Mouse (Mus musculus): ENCODE measurements at regions not wholly inside any gene's neighbourhood (a gene's known extent, or its start where the extent isn't known, plus 50 kb on each side); places are given as distances from the start of the nearest gene placed in this dataset.

DNA sequence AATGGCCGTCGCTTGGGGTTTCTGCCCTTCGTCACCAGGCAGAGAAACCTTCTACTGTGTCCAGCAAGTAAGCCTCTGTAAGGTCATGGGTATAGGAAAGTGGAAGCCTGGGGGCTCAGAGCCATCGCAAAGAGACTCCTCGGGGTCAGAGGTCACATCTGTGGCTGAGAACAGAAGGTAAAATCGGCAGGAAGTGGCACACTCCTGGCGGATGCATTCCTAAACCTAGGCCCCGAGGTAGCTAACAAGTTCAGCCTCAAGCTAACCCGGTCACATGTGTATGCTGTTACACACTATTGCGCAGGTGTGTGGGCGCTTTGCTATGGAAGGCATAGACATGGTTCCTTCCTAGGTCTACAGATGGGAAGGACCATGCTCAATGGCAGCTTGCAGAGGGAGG is 134.0 kb downstream of the Fam43a start:
- WGBS (ENCODE audit: insufficient replicate concordance): 53% methylated on average over 11 of the region's 11 CpGs
- Histone ChIP-seq H3K36me3 (ENCODE audit: control insufficient read depth, insufficient read depth, low read length) (no peaks in the 10 kb centered on the region), H3K4me3 (ENCODE audit: low read depth, low read length) (no peak overlapping the region), H3K4me2 (no peak overlapping the region), H3K27ac (ENCODE audit: low read depth, low read length) (no peak overlapping the region), H3K9ac (ENCODE audit: low read depth, low read length) (no peak overlapping the region), H3K4me1 (ENCODE audit: control insufficient read depth, insufficient read depth, low read length) (peaks cover 29% of the 10 kb centered on the region), H3K9me3 (replicated peaks; ENCODE audit: control insufficient read depth, low read length) (no peaks in the 10 kb centered on the region), H3K27me3 (ENCODE audit: control insufficient read depth, insufficient read depth, low read length) (no peaks in the 10 kb centered on the region)
- ATAC-seq (replicated peaks; ENCODE audit: insufficient number of reproducible peaks, low FRiP score, low TSS enrichment): no peak

DNA sequence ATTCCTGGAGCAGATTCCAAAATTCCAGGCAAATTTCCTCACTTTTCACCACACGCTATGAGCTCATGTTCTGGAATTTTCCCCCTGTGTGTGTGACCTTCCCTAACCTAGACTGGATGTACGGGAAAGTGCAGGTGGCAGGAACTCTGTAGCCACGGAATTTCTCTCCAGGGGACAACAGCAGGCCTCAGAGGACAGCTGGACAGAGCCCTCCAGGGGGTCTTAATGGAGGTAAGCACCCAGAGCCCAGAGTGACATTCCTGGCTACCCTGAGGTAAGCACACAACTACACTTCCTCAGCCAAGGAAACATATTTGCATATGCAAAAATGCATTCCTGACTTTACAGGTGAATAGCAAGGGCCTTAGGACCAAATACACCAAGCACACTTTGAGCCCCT is 135.8 kb downstream of the Fam43a start:
- no peak overlapping the region for H3K4me3 ChIP-seq (ENCODE audit: low read depth, low read length)
- H3K4me1 ChIP-seq (ENCODE audit: control insufficient read depth, insufficient read depth, low read length): peaks cover 40% of the 10 kb centered on the region
- H3K27ac ChIP-seq (ENCODE audit: low read depth, low read length): no peak overlapping the region
- WGBS (ENCODE audit: insufficient replicate concordance): 40% methylated on average over 3 of the region's 3 CpGs
- no peaks in the 10 kb centered on the region for H3K36me3 ChIP-seq (ENCODE audit: control insufficient read depth, insufficient read depth, low read length)
- no peak overlapping the region for H3K9ac ChIP-seq (ENCODE audit: low read depth, low read length)
- H3K4me2 ChIP-seq: no peak overlapping the region
- no peaks in the 10 kb centered on the region for H3K27me3 ChIP-seq (ENCODE audit: control insufficient read depth, insufficient read depth, low read length)
- no peaks in the 10 kb centered on the region for H3K9me3 ChIP-seq (replicated peaks; ENCODE audit: control insufficient read depth, low read length)
- no peak for ATAC-seq (replicated peaks; ENCODE audit: insufficient number of reproducible peaks, low FRiP score, low TSS enrichment)

DNA sequence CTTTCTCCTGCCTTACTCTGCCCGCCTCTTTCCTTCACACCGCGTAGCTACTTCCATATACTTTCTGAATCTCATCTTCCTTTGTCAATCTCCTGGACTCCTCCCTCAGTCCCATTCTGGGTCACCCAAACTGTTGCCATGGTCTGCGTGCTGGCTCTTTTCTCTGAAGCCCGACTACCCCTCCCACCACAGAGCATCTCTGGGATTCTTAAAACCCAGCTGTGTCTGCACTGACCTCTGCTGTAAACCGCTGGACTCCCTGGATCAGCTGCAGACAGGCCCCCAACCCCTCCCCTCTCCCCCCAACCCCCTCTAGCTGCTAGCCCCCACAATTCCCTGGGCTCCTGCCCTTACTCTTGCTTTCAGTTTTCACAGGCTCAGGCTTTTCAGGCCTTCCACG is 136.4 kb downstream of the Fam43a start:
- Histone ChIP-seq H3K4me2 (0 out of 2 replicates have a peak overlapping the region, but pooled peaks have one; percentile 4), H3K27ac (ENCODE audit: low read depth, low read length) (peak overlapping the region; percentile 94), H3K4me3 (ENCODE audit: low read depth, low read length) (no peak overlapping the region), H3K4me1 (ENCODE audit: control insufficient read depth, insufficient read depth, low read length) (peaks cover 41% of the 10 kb centered on the region), H3K9me3 (replicated peaks; ENCODE audit: control insufficient read depth, low read length) (no peaks in the 10 kb centered on the region), H3K9ac (ENCODE audit: low read depth, low read length) (0 out of 2 replicates have a peak overlapping the region, but pooled peaks have one; percentile 28), H3K36me3 (ENCODE audit: control insufficient read depth, insufficient read depth, low read length) (no peaks in the 10 kb centered on the region), H3K27me3 (ENCODE audit: control insufficient read depth, insufficient read depth, low read length) (no peaks in the 10 kb centered on the region)
- 33% methylated on average over 7 of the region's 7 CpGs for WGBS (ENCODE audit: insufficient replicate concordance)
- ATAC-seq (replicated peaks; ENCODE audit: insufficient number of reproducible peaks, low FRiP score, low TSS enrichment): peak; percentile 55

DNA sequence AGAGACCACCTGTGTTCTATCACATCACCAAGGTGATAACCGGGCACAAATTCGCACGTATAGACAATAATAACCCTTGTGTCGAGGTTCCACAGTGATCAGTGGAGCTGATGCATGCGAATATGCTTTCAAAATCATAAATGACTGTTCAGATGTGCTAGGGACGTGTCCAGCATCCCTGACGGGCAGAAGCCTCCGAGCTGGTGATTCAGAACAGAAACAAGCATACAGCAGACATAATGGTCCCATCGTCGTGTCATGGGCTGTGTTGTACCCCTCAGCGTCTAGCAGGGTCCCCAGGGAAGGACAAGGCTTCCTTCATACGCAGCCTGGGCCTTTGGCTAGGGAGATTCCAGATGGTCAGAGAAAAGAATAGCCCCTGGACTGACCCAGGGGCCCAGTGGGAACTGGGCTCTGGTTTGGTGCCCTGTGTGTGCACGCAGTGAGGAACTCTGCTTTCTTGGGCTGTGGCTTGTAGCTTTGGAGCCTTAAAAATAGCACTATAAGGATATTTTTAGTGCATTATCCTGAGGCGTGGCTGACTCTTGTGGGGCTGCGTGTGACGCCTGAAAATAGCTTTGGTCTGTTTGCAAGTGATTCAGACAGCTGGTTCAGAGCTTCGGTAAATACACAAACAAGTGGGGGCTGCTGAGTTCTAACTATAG is 137.3 kb downstream of the Fam43a start:
- H3K27me3 ChIP-seq (ENCODE audit: control insufficient read depth, insufficient read depth, low read length): no peaks in the 10 kb centered on the region
- H3K27ac ChIP-seq (ENCODE audit: low read depth, low read length): peak overlapping the region; percentile 94
- no peak for ATAC-seq (replicated peaks; ENCODE audit: insufficient number of reproducible peaks, low FRiP score, low TSS enrichment)
- H3K9me3 ChIP-seq (replicated peaks; ENCODE audit: control insufficient read depth, low read length): no peaks in the 10 kb centered on the region
- H3K9ac ChIP-seq (ENCODE audit: low read depth, low read length): peak overlapping the region; percentile 54
- no peak overlapping the region for H3K4me3 ChIP-seq (ENCODE audit: low read depth, low read length)
- WGBS (ENCODE audit: insufficient replicate concordance): 42% methylated on average over 17 of the region's 17 CpGs
- H3K36me3 ChIP-seq (ENCODE audit: control insufficient read depth, insufficient read depth, low read length): no peaks in the 10 kb centered on the region
- peak overlapping the region; percentile 3 for H3K4me2 ChIP-seq
- H3K4me1 ChIP-seq (ENCODE audit: control insufficient read depth, insufficient read depth, low read length): peaks cover 41% of the 10 kb centered on the region

DNA sequence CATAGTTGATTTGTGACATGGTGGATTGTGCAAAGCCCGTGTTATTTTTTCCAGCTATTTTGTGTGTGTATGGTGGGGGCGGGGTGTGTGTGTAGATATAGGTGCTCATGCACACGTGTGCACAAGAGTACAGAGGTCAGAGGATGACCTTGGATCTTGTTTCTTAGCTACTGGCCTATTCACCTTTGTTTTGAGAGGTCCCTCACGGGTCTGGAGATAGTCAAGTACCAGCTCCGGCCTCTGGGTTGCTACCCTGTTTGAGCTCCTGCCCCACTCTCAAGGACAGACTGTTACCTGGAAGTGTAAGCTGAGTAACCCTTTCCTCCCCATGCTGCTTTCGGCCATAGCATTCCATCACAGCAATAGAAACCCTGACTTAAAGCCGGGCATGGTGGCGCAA is 138.0 kb downstream of the Fam43a start:
- Histone ChIP-seq H3K4me2 (peak overlapping the region; percentile 3; the same call in 1 of the 2 replicates), H3K9ac (ENCODE audit: low read depth, low read length) (no peak overlapping the region), H3K27ac (ENCODE audit: low read depth, low read length) (peak overlapping the region; percentile 94), H3K4me1 (ENCODE audit: control insufficient read depth, insufficient read depth, low read length) (peaks cover 41% of the 10 kb centered on the region), H3K36me3 (ENCODE audit: control insufficient read depth, insufficient read depth, low read length) (no peaks in the 10 kb centered on the region), H3K27me3 (ENCODE audit: control insufficient read depth, insufficient read depth, low read length) (no peaks in the 10 kb centered on the region), H3K4me3 (ENCODE audit: low read depth, low read length) (no peak overlapping the region), H3K9me3 (replicated peaks; ENCODE audit: control insufficient read depth, low read length) (no peaks in the 10 kb centered on the region)
- WGBS (ENCODE audit: insufficient replicate concordance): 61% methylated on average over 8 of the region's 8 CpGs
- ATAC-seq (replicated peaks; ENCODE audit: insufficient number of reproducible peaks, low FRiP score, low TSS enrichment): 0 out of 2 replicates have a peak, but pooled peaks have one; percentile 5

DNA sequence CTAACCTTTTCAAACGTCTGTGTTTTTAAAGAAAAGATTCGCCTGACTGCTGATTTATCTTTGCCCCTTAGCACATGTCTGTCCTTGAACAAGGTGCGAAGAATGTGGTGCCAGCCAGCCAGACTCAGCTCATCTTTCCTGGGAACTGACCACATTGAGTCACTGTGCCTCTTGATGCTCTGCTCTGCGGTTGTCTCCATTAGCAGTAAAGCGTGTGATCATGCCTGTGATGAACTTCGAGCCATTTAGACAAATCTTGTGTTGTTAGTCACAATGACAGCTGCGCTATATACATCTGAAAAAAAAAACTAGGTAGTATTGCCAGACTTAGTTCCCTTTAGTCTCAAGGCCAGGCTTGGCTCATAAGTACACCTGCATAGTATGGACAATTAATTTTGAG is 140.1 kb downstream of the Fam43a start:
- no peak for ATAC-seq (replicated peaks; ENCODE audit: insufficient number of reproducible peaks, low FRiP score, low TSS enrichment)
- no peaks in the 10 kb centered on the region for H3K36me3 ChIP-seq (ENCODE audit: control insufficient read depth, insufficient read depth, low read length)
- 67% methylated on average over 7 of the region's 7 CpGs for WGBS (ENCODE audit: insufficient replicate concordance)

DNA sequence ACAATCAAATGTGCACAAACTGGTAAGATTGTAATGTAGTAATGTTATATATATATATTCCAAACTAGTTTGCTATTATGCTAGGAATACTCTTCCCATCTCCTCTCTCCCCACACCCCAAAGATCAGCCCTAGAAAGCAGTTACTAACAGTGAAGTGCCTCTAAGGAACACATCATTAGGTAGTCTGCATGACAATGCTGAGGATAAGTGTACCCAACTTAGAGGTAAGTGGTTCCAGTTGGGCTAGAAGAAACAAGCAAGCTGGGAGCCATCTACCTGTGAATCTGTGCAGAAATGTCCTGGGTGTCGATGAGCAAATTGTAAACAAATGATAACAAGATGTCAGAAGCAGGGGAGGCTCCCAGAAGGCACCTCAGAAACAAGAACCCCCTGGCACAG is 141.7 kb downstream of the Fam43a start:
- 67% methylated on average over 1 of the region's 1 CpGs for WGBS (ENCODE audit: insufficient replicate concordance)

More for the DNA sequence above, 140.1 kb downstream of the Fam43a start:
- no peak overlapping the region for H3K4me3 ChIP-seq (ENCODE audit: low read depth, low read length)
- no peak overlapping the region for H3K27ac ChIP-seq (ENCODE audit: low read depth, low read length)
- no peak overlapping the region for H3K9ac ChIP-seq (ENCODE audit: low read depth, low read length)
- no peaks in the 10 kb centered on the region for H3K9me3 ChIP-seq (replicated peaks; ENCODE audit: control insufficient read depth, low read length)
- H3K4me2 ChIP-seq: no peak overlapping the region
- peaks cover 47% of the 10 kb centered on the region for H3K4me1 ChIP-seq (ENCODE audit: control insufficient read depth, insufficient read depth, low read length)
- no peaks in the 10 kb centered on the region for H3K27me3 ChIP-seq (ENCODE audit: control insufficient read depth, insufficient read depth, low read length)

DNA sequence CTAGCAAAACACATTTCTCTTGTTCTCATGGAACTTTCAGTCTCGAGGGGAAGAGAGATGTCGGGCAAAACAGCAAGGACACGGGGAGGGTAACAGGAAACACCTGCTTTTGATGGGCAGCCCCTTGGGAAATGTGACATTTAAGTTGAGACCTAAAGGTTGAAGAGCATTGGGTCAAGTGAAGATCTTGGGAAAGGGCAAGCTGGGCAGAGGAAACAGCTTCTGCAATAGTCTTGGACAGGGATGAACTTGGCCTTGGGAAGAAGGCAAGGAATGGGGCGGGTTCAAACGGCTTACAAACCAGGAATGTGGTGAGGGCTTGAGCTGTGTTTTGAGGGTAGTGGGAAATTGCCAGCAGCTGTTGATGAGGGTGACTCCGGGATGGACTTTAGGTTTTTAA is 143.0 kb downstream of the Fam43a start:
- Histone ChIP-seq H3K9me3 (replicated peaks; ENCODE audit: control insufficient read depth, low read length) (no peaks in the 10 kb centered on the region), H3K36me3 (ENCODE audit: control insufficient read depth, insufficient read depth, low read length) (no peaks in the 10 kb centered on the region), H3K4me3 (ENCODE audit: low read depth, low read length) (no peak overlapping the region), H3K27me3 (ENCODE audit: control insufficient read depth, insufficient read depth, low read length) (no peaks in the 10 kb centered on the region), H3K9ac (ENCODE audit: low read depth, low read length) (no peak overlapping the region), H3K4me1 (ENCODE audit: control insufficient read depth, insufficient read depth, low read length) (peaks cover 25% of the 10 kb centered on the region), H3K4me2 (no peak overlapping the region), H3K27ac (ENCODE audit: low read depth, low read length) (no peak overlapping the region)
- WGBS (ENCODE audit: insufficient replicate concordance): 67% methylated on average over 6 of the region's 6 CpGs
- no peak for ATAC-seq (replicated peaks; ENCODE audit: insufficient number of reproducible peaks, low FRiP score, low TSS enrichment)

More for the DNA sequence above, 141.7 kb downstream of the Fam43a start:
- no peak for ATAC-seq (replicated peaks; ENCODE audit: insufficient number of reproducible peaks, low FRiP score, low TSS enrichment)
- no peaks in the 10 kb centered on the region for H3K36me3 ChIP-seq (ENCODE audit: control insufficient read depth, insufficient read depth, low read length)
- H3K9ac ChIP-seq (ENCODE audit: low read depth, low read length): no peak overlapping the region
- no peak overlapping the region for H3K4me3 ChIP-seq (ENCODE audit: low read depth, low read length)
- H3K27ac ChIP-seq (ENCODE audit: low read depth, low read length): no peak overlapping the region
- H3K27me3 ChIP-seq (ENCODE audit: control insufficient read depth, insufficient read depth, low read length): no peaks in the 10 kb centered on the region
- H3K4me1 ChIP-seq (ENCODE audit: control insufficient read depth, insufficient read depth, low read length): peaks cover 37% of the 10 kb centered on the region
- no peak overlapping the region for H3K4me2 ChIP-seq
- no peaks in the 10 kb centered on the region for H3K9me3 ChIP-seq (replicated peaks; ENCODE audit: control insufficient read depth, low read length)

DNA sequence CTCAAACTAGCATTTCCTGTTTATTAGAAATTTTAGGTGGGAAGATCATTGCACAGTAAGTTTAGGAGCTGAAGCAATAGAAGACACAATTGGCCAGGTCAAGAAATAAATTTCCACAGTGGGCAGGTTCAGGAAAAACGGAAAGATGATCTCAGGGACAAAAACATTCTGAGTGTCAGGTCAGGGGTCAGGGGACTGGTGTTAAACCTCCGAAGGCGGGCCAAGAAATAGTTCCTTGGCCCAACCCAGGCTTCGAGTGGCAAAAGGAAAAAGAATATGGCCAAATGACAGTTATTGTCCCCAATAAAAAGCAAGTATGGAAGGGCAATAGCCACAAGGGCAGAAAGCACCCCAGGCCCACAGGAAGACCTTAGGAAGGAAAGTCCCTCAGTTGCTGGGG is 144.0 kb downstream of the Fam43a start:
- no peak overlapping the region for H3K4me3 ChIP-seq (ENCODE audit: low read depth, low read length)
- H3K27me3 ChIP-seq (ENCODE audit: control insufficient read depth, insufficient read depth, low read length): no peaks in the 10 kb centered on the region
- H3K9ac ChIP-seq (ENCODE audit: low read depth, low read length): no peak overlapping the region
- no peak for ATAC-seq (replicated peaks; ENCODE audit: insufficient number of reproducible peaks, low FRiP score, low TSS enrichment)
- no peak overlapping the region for H3K4me2 ChIP-seq
- peaks cover 17% of the 10 kb centered on the region for H3K4me1 ChIP-seq (ENCODE audit: control insufficient read depth, insufficient read depth, low read length)
- 73% methylated on average over 4 of the region's 4 CpGs for WGBS (ENCODE audit: insufficient replicate concordance)
- no peak overlapping the region for H3K27ac ChIP-seq (ENCODE audit: low read depth, low read length)
- no peaks in the 10 kb centered on the region for H3K36me3 ChIP-seq (ENCODE audit: control insufficient read depth, insufficient read depth, low read length)
- H3K9me3 ChIP-seq (replicated peaks; ENCODE audit: control insufficient read depth, low read length): no peaks in the 10 kb centered on the region

Measured in heart, embryonic 11.5 days (tissue).